Mouse (Mus musculus) naive thymus-derived CD4-positive, alpha-beta T cell, adult 2 months (primary cell): ENCODE data around the gene Smagp.

Experiments used
- DNase-seq: peaks from one replicate; pipeline ENCODE4 v3.0.0-alpha.2; 2011; ENCODE audit warnings: low read depth

Smagp gene

DNA sequence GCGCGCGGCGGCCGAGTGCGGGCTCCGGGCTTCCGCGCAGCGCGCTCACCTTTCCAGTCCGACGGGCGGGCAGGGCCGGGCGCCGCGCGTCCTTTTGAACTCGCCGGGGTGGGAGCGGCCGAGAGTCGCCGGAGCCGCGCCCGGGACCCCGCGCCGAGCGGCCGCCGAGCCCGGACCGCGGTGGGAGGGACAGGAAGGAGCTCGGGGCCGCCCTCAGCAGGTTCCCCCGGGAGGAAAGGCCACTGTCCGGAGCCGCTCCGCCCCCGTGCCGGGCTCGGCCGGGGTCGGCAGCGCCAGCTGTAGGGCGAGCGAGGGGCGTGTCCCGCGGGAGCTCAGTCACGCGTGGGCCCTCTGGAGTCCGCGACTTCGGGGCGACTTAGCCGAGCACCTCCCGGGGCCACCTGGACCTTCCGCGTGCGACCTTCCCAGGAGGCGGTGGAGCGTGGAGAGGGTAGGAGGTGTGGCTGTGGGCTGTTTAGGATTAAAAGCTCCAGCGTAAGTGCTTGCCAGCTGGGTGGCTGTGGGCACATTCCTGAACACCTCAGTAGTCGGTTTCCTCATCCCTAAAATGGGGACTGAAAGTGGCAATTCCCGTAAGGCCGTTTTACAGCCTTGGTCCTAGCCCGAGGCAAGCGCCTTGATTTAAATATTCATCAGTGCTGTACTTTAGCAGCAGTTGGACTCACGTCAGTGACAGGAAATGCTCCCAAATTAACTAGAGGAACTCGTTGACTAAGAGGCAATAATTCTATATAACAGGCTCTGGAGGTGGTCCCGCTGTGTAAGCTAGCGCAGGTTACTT lies at the start of gene Smagp:
Gene Smagp, minus strand, starts transcription at position 241 of the 802 bp plus-strand sequence.
- DNase-seq: peak; percentile 58

DNA sequence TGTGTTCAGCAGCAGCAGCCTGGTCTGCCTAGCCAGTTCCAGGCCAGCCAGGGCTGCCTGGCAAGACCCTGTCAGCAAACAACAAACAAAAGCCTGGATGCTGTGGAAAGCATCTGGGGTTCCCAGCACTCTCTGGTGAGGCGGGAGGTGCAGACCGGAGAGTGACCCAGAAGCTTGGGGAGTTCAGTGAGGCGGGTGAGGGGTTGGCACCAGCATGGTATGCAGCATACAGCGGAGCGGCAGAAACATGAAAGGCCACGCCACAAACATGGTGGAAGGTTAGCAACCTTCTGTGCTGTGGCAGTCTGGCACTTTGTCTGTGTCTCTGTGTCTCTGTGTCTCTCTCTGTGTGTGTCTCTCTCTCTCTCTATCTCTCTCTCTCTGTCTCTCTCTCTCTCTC lies 49.7 kb upstream of the Smagp start:
- no peak for DNase-seq

DNA sequence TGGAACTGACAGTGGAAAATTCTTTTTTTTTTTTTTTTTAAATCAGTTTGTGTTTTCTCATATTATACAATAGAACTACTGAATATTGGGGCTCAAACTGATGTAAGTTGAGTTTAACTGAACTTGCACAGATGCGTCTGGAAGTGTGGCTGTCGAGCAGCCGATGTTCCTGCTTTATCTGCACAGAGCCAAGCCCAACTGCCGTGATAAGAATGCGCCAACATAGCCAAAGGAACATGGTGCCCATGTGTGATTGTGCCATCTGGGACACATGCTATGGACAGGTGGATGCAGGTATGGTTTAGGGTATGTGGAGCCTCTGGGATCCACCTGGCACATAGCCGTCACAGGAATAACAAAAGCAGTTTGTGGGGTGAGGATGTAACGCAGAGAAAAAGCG lies 49.1 kb upstream of the Smagp start:
- no peak for DNase-seq

DNA sequence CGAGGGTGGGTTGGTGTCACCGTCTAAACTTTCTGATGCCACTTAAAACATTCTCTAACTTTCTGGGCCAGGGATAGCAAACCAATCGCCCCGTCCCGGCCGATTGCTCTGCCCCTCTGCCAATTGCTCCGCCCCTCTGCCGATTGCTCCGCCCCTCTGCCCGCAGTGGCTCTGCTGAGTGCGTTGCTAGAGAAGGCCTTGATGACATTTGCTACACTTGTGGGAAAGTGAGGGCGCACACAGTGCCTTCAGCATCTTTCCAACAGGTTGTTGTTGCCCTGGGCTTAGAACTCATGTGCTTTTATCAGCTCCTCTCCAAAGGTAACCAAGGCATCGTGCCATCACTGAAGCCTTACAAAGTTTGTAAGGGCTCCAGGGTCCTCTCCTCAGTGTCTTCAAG lies 48.5 kb upstream of the Smagp start:
- no peak for DNase-seq

DNA sequence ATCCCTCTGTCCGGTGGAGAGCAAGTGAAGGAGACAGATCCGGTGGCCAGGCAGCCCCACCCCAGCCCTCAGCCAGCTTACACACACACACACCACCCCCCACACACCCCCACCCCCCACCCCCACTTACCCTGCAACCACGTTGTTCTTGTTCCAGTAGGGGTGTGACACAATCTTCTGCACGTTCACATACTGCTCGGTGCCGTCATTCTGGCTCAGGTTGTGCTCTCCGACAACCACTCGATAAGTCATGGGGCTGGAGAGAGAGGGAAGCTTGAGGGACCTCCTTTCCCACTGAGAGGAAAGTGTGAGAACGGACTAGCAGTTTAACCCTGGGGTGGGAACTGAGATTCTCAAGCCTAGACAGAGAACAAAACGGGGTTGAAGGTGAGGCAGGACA lies 47.7 kb upstream of the Smagp start:
- no peak for DNase-seq

DNA sequence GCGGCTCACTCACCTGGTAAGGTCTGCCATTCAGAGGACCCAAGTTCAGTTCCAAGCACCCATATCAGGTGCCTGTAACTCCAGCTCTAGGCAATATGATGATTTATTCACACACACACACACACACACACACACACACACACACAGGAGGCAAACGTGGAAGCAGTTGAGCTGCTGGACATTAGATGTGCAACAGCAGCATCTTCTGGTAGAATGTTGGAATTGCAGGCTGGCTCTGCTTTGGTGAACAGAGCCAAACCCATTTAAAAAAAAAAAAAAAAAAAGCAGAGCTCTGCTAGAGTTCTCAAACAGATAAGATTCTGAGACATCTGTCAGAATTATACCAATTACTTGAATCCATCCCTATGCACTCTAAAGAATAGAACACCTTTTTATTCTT lies 46.3 kb upstream of the Smagp start:
- peak; percentile 96 for DNase-seq

DNA sequence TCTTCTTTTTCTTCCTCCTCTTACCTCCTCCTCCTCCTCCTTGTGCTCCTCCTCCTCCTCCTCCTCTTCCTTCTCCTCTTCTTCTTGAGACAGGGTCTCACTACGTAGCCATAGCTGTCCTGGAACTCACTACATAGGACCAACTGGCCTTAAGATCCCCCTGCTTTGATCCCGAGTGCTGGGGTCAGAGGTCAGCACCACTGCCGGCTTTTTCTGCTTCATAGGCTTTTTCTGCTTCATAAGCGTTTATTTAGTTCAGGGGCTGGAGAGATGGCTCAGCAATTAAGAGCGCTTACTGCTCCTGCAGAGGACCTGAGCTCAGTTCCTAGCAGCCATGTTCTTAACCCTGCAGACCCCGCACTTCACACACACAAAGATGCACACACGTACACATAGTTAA lies 45.0 kb upstream of the Smagp start:
- no peak for DNase-seq

DNA sequence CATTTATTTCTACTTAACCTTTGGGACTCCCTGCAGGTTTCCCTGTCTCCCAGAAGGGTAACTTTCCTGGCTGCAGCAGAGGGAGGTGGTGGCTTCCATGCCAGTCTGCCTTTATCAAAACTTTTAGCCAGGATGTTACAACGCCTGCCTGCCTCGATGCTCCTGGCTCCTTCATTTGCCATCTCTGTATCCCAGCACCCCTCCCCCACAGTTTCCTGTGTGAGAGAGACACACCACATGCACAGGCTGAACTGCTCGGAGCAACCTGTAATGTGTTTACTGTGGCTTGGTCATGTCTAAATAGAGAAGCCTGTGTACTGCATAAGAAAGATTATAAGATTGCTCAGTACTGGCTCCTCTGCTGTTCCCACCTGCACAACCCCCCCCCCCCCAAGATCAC lies 43.6 kb upstream of the Smagp start:
- DNase-seq: no peak

DNA sequence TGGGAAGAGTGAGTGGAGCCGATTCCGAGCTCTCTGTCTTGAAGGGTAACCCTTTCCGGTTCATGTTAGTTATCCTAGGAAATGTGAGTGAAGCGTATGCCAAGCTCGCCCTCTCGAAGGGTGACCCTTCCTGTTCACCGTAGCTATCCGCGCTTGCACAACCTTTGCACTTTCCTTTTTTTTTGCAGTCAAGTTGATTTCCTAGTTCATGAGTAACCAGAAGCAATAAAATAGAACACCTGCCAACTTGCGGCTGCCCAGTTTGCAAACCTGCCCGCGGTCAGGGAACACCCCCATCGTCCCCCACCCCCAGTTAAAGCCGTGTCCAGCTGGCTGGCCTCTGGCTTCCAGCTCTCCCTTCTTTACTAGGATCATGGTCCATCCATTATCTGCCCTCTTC lies 42.3 kb upstream of the Smagp start:
- DNase-seq: no peak

DNA sequence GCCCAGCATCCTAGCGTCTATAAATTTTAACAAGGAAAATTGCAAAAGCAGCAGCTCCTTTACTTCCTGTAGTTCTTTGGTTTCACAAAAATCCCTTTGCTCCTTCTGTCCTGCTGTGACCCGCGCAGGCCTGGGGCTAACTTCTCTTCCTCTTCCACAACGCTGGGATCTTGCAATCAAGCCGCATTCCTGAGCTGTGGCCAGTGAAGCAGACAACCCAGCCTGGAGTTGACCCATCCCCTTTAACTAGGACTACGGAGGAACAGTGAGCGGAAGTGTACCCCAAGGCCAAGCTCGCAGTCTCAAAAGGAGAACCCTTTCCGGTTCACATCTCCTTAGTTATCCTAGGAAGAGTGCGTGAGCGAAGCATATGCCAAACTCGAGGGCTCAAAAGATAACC lies 41.8 kb upstream of the Smagp start:
- no peak for DNase-seq

DNA sequence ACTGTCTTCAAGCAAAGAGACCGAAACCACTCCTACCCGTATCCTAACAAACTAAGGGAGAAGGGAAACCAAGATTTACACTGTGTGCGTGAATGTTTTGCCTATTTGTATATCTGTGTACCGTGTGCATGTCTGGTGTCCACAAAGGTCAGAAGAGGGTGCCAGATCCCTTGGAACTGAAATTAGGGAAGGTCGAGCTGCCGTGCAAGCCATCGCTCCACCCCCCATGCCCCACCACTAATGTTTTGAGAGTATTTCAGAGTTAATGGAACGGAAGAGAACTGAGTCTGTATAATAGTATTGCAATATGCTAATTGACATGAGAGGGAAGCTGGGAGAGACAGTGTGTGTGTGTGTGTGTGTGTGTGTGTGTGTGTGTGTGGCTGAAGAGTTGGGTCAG lies 40.9 kb upstream of the Smagp start:
- no peak for DNase-seq

DNA sequence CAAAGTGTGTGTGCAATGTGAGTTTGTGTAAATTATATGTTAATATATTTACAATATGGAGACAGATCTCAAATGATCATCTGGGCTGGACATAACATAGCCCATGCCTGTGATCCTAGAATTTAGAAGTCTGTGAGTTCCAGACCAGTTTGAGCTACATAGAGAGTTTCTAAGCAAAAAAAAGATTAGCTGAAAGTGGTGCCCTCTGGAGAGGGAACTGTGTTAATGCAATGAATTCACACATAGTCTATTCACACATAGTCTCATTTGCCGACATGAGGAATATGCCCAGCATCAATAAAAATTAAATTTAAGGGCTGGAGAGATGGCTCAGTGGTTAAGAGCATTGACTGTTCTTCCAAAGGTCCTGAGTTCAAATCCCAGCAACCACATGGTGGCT lies 39.8 kb upstream of the Smagp start:
- DNase-seq: peak; percentile 51

DNA sequence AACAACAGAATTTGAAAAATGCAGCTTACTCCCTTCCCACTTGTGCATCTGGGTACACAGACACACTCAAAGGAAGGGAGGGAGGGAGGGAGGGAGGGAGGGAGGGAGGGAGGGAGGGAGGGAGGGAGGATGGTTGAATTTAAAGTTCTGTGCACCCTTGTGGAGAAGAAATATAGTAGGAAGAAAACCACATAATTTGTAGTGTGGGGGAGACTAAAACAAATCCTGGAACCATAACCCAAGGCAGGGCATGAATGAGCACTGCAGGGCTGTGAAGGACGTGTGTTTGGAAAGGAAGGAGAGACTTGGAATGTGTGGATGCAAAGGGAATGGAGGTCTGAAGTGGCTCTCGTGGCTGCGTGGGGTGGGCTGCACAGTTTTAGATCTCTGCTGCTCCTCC lies 38.7 kb upstream of the Smagp start:
- no peak for DNase-seq

DNA sequence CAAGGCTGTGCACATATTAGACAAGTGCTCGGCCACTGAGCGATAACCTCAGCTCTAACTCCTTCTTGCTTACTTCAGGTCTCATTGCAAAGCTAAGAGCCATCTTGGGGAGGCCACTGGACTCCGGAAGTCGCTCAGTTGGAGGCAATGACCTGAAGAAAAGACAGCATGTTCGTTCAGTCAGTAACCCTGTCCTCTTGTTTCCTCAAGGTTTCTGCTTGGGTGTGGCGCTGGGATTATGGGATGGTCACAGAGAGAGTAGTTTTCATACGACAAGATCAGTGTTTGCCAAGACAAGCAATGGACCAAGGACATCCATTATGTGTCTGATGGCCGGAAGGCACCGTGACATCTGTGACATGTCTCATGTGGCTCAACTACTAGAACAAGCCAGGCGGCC lies 37.8 kb upstream of the Smagp start:
- no peak for DNase-seq

DNA sequence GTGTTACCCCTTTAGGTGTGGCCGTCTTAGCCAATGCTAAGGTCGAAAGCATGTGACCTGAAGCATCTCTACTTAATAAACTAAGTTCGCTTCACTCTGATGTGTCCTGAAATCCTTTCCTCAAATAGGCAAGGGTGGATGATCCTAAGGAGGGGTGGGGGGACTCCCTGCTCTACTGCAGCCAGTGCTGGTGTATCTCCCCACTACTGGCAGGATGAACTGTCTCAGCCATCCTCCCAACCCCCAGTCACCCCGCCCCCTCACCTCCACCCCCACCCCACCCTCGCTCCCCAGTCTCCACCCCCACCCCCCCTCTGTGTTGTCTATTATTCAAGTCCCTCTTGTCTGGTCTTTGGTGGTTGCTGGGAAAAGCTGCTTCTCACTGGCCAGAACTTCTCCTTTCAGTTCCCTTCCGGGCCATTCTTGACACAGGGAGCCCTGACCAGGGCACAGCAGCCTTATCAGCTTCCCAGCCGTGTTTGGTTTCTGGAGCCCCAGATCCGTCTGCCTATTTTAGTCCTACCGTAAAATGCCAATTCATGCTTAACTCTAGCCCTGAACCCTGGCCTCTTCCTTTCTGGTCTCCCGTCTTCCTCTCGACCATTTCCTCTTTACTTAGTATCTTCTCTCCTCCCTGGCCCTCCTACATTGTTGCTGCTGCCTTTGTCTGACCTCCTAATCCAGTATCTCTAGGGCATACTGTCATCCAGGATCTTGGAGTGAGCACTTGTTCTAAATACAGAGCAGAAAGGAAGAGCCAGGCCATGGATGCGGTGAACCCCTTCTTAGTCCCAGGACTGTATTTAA lies 37.0 kb upstream of the Smagp start:
- no peak for DNase-seq

DNA sequence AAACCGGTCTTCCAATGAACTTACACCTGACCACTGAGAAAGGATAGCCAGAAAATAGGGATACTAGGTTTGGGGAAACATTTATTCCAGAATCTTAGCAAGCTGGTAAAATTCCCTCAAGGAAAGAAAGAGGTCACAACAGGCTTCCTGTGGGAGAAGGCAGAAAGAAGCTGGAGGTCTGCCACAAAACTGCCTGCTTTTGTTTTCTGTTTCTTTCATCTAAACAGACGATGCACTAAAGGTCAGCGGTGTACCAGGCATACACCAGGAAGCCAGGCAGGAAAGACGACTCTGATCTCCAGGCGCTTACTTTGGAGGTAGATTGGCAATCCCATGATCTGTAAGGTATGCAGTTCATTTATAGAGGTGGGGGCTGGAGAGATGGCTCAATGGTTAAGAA lies 34.1 kb upstream of the Smagp start:
- DNase-seq: no peak

DNA sequence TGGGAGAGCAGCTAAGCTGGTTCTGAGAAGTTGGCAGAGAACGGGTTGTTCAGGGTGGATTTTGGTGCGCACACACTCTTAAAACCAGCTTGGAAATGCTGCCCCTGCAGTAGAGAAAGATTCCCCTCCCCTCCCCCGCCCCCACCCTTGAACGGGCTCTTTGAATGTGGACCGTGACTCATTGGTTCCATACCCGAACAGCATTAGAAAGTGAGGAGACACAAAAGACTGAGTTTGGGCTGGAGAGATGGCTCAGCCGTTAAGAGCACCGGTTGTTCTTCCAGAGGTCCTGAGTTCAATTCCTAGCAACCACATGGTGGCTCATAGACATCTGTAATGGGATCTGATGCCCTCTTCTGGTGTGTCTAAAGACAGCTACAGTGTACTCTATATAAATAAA lies 33.3 kb upstream of the Smagp start:
- DNase-seq: peak; percentile 60

DNA sequence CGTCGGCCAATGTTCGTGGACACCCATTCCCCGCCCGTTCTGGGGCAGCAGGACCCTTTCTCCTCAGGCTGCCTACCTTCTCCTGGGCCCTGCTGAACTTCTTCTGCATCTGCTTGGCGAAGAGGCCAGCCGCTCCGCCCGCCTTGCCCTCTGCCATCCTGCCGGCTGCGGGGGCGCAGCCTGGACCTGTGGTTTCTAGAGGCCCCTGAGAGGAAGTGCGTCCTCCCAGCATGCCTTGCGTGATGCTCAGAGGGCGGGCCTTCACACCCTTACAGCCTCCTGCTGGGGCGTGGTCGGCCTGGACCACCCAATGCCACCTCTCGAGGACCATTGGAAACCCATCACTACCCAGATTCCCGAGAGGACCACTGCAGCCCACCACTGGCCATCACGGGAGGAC lies 32.6 kb upstream of the Smagp start, which contains the start of gene Bin2:
Gene Bin2, minus strand, starts transcription at position 217 of the 400 bp plus-strand sequence.
- peak; percentile 83 for DNase-seq

DNA sequence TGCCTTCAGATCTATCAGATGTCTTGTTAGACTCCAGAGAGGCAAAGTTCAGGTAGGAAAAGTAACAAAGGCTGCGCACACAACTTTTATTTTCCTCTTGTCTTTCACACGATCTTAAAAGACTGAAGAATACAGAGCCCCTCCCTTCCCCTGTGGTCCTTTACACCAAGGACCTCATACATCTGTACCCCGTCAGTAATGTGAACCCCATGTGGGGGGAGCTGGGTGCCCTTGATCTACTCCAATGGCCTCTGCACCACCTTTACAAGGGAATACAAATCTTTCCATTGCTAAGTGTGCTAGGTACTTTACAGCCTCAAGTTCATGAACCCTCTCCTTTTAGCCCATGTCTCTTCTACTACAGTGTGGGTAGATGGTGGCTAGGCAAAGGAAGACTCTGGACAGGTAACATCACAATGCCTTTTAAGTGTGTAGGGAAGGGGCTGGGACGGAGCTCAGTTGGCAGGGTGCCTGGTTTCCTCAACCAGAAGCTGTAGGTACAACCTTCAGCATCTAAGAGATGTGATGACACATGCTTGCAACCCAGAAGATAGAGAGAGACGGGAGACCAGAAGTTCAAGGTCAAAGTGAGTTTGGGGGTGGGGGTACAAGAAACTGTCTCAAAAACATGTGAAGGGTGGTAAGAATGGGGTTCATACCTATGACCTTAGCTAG lies 31.3 kb upstream of the Smagp start:
- DNase-seq: peak; percentile 78

DNA sequence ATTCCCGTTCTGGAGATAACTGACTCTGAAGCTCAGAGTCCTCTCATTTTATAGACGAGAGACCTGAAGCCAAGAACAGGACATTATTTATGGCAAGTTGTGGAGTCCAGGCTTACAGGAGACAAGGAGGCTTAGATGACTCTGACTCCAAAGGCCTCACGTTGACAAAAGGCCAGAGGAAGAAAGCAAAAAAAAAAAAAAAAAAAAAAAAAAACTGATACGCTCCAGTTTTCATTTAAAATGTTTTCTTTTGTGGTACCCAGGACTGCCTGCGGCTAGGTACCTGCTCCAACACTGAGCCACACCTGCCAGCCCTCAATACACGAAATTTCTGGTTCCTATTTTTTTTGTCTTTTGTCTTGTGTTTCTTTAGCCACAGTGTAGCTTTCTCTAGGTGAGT lies 30.7 kb upstream of the Smagp start:
- DNase-seq: no peak

DNA sequence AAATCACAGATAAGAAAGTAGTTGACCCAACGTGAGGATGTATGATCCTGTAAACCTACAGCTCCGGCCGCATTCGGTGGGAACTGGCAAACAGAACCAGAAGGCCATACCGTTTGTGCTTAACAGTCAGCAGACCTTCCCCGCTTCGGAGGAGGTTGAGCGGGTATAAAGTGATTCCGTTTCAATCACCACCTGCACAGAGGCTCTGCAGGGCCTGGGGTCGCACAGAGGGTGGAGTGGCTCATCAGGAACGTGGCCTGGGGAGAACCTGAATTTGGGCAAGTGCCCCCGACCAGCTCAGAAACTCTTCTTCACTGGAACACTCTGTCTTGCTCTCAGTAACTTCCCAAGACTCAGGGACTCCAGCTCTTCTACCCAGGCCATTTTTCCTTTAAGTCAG lies 30.1 kb upstream of the Smagp start:
- DNase-seq: no peak

DNA sequence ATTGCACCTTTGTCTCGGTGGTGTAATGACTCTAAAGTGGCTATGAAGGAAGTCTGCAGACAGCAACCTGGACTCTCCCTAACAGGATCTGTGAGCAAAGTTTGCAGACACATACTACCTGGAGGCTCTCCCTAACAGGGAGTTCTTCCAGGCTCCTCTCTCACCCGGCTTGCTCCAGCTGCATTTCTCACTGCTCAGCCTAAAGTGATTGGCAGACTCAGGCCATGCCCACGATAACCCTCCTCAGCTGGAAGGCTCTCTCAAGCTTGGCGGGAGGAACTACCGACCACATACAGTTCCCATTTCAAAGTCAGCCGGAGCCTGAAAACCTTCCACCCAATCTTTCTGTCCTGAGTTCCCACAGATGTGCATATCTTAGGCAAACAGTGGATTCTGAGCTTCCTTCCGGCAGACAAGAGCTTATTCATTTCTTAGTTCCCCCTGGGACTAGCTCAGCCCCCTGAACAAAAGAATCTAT lies 29.5 kb upstream of the Smagp start:
- peak; percentile 50 for DNase-seq
